Mouse (Mus musculus) testis, adult 10 weeks (tissue): ENCODE measurements around the gene Psmd2. TPM values are rescaled to one million over a fixed set of nuclear protein-coding genes. Genes with fewer than 3 reads are reported as not detected.

Experiments
- polyA plus RNA-seq: library from polyadenylated mRNA; stranded (reverse); fragments of 350-450 nt; fragmentation: Illumina TruSeq; extraction: RNeasy Lipid Tissue Mini Kit (QIAGEN cat#74804); gene quantifications from one replicate; pipeline ENCODE4 v1.2.3, GENCODE M21; 2014; ENCODE audit warnings: low read depth, low replicate concordance

The Psmd2 gene
- polyA plus RNA-seq, result 163 TPM

DNA sequence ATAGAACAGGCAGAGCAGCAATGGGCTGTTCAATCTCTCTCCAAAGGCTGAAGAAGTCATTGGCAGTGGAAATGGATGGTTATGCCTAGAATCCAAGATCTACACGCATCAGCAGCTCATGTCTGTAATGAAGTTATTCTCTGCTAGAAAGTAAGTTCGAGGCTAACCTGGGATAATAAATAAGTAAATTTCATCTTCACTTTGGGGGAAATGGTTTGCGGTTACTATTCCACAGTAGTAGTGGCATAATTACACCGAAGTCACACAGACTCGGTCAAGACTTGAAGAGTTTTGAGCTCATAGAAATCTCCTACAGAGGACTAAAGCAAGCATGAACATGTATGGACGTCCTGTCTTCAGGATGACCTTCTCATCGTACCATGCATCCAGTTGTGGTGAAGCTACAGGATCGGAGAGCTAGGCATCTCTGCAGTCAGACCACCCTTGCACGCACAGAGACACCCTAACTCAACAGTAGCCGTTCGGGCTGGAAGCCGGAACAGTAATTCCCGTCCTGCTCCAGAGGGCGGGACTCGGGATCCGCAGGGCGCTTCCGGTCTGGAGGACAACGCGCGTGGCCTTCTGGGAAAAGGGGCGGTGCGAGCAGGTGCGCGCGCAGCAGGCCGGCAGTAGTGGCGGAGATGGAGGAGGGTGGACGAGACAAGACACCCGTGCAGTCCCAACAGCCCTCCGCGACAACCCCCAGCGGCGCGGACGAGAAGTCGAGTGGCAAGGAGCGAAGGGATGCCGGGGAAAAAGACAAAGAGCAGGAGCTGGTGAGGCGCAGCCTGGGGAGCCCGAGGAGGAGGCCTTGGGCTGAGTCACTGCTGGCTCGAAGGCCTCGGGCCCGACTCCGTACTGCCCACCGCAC, at the start of gene Psmd2:
Gene Psmd2 (plus strand): TSS at position 577 of the 871 bp plus-strand sequence.

DNA sequence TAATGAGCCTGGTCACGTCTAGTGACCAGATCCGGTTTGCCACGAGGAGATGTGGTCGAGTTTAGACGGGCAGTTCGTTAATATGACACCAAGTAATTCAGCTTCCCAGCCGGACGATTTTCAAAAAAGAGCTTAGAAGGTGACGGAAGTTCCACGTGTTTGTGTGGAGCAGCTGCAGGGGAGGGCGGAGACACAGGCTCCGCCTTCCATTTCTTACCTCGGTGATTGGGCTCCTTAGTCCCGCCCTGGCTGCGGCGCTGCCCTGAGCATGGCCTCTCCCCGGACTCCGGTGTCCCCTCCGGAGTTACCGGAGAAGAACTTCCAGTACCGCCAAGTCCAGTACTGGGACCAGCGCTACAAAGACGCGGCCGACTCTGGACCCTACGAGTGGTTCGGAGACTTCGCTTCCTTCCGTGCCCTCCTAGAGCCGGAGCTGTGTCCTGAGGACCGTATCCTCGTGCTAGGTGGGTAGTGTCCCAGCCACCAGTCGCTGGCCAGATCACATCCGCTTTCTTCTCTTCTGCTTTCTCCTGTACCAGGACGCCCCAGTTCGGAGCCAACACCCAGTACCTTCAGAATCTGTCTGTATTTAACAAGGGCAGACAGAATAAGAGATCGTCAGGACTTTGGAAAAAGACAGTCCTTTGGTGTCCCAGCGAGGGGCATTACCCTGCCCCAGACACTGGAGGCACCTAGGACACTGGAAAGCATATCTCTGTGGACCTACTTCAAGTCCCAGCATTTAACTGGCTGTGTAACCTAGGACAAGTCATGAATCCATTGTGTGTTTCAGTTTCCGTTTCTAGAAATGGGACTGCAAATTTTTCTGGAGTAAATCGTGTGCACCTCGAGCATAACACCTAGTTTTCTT, 39.9 kb upstream of the Psmd2 start, which contains the start of the genes Eef1akmt4, Gm49333 and Alg3:
Gene Eef1akmt4 (plus strand): TSS at position 237 of the 871 bp plus-strand sequence.
Gene Gm49333 (plus strand): TSS at position 254 of the 871 bp plus-strand sequence.
Gene Alg3 (minus strand): TSS at position 379 of the 871 bp plus-strand sequence.

DNA sequence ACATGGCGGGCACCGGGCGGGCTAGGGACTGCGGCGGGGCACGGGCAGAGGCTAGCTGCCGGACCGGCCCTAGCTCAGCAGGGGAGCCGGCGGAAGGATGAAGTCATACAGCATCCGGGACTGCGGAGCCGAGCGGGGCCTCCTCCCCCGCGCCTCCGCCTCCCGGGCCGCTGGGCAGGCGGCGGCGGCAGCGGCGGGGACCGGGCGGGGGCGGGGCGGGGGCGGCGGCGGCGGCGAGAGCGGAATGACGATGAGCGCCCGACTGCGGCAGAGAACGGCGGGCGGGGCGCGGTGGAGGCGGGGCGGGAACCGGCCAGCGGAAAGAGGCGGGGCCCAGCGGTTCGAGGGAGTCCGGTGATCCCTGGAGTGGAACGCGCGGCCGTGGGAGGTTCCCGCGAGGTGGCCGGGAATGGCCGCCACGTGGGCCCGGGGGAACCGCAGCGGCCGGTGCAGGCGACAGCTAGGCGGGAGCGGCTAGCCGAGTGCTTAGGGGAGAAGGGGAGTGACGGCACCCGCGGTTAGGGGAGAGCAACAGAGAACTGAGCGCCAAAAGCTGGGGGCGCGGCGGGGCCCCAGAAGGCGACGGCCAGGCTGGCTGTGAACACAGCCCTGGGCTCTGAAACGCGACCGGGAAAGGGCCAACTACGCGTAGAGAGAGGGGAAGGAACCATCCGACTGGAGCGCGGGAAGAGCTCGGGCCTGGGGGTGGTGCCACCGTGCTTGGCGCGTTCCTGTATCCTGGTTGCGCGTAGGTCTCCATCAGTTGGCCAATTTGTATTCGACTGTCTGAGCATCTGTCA, 30.1 kb upstream of the Psmd2 start, which contains the start of gene Camk2n2:
Gene Camk2n2 (minus strand): TSS at position 97 of the 800 bp plus-strand sequence.

DNA sequence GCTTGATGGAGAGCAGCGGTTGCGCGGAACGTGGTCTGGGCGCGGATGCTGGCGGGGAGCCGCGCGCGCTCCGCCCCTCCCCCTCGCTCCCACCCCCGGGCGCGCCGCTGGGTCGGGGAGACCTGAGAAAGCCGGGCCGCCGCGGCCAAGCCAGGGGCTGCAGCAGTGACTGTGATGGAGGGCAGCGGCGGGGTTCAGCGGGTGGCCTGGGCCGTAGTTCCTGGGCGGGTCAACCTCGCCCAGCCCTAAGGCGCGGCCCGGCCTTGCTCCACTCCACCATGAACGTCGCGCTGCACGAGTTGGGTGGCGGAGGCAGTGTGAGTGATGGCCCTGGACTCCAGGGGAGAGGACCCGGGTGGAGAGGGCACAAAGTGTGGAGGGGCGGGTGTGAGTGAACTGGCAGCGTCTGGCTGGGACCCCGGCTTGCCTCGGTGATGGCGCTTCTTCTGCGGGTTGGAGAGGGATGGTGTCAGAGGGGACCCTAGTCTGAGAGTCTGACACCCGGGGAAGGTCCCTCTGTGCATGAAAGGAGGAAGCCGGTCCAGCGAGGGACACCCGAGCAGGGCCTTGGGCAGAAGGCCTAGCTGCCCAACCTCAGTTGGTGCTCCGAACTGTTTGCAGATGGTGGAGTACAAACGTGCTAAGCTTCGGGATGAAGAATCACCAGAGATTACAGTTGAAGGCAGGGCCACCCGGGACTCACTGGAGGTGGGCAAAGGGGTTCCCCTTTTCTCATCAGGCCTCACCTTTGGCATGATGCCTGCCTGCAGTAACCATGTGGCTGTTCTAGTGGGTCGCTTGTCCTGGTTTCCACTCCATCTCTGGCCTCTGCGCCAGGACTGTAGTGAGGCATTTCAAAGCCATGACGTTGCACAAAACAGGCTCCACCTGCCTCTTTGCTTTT, 21.5 kb upstream of the Psmd2 start, which contains the start of gene Ece2:
Gene Ece2 (plus strand): TSS at position 98 of the 904 bp plus-strand sequence.

DNA sequence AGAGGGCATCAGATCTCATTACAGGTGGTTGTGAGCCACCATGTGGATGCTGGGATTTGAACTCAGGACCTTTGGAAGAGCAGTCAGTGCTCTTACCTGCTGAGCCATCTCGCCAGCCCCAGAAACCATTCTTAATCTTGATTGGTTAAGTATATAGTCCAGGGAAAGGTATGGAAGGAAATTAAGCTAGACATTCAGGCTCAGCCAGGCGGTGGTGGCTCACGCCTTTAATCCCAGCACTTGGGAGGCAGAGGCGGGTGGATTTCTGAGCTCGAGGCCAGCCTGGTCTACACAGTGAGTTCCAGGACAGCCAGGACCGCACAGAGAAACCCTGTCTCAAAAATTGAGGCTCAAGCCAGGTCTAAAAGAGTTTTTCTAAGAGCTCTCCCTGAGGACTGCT, 16.6 kb downstream of the Psmd2 start, which contains the start of gene Eif4g1:
Gene Eif4g1 (plus strand): TSS at position 301 of the 400 bp plus-strand sequence.

DNA sequence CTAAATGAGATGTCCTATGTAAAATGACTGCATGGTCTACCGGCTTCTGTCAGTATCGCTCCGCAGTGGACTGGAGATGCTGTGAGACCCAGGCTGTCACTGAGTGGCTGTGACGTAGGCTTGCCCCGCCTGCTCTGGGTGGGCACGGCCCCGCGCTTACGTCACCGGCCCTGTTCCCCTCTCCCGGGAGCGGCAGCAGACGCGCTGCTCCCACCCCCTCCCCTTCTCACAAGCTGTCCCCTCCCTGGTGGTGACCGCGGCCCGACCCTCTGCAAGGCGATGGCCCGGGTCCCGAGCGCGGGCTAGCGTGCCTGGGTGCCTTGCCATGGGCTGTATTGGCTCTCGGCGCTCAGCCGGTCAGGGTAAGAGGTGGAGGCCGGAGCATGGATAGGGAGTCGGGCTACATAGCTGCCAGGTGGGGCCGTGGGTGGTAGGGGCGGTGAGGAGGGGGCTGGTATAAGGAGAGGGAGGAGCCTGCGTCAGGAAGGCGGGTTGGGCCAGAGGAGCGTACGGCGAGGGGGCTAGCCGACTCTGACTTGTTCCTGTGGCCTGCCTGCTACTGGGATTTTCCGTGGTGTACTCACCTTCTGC, 41.8 kb downstream of the Psmd2 start, which contains the start of gene Fam131a:
Gene Fam131a (plus strand): TSS at position 131 of the 591 bp plus-strand sequence.

Other genes starting within 250 kb of the Psmd2 start
- gene Abcc5, start 225.3 kb upstream of the Psmd2 start, polyA plus RNA-seq, result 17.0 TPM
- 21.4 TPM for gene Eif2b5, start 152.8 kb upstream of the Psmd2 start, polyA plus RNA-seq
- 4.9 TPM for gene Dvl3, start 134.7 kb upstream of the Psmd2 start, polyA plus RNA-seq
- 44.8 TPM for gene Ap2m1, start 116.2 kb upstream of the Psmd2 start, polyA plus RNA-seq
- gene Abcf3, start 103.1 kb upstream of the Psmd2 start, polyA plus RNA-seq, result 25.1 TPM
- not detected for gene Vwa5b2, start 62.2 kb upstream of the Psmd2 start, polyA plus RNA-seq
- gene Eef1akmt4, start 40.1 kb upstream of the Psmd2 start, polyA plus RNA-seq, result 0.52 TPM
- not detected for gene Gm49333, start 40.0 kb upstream of the Psmd2 start, polyA plus RNA-seq
- 5.3 TPM for gene Alg3, start 39.9 kb upstream of the Psmd2 start, polyA plus RNA-seq
- gene Camk2n2, start 30.4 kb upstream of the Psmd2 start, polyA plus RNA-seq, result 1.9 TPM
- 0.13 TPM for gene Ece2, start 21.8 kb upstream of the Psmd2 start, polyA plus RNA-seq
- 123 TPM for gene Eif4g1, start 16.7 kb downstream of the Psmd2 start, polyA plus RNA-seq
- 0.41 TPM for gene Fam131a, start 41.6 kb downstream of the Psmd2 start, polyA plus RNA-seq
- 9.8 TPM for gene Polr2h, start 66.0 kb downstream of the Psmd2 start, polyA plus RNA-seq
- gene Clcn2, start 66.1 kb downstream of the Psmd2 start, polyA plus RNA-seq, result 1.4 TPM
- 0.21 TPM for gene Chrd, start 81.5 kb downstream of the Psmd2 start, polyA plus RNA-seq
- not detected for gene Thpo, start 82.9 kb downstream of the Psmd2 start, polyA plus RNA-seq